Mouse (Mus musculus) c-Kit-positive CD71-positive TER-119-positive erythroid progenitor cells, embryonic 14.5 days (primary cell): ENCODE results near the gene Nphs2.
"Not testable (repeated sequence)": the region's sequence is repeated elsewhere in the genome, so short reads cannot be mapped to it uniquely, and the experiment has no call there.

ENCODE experiments used
- DNase-seq: peaks from one replicate; pipeline ENCODE4 v3.0.0-alpha.2; 2013; ENCODE audit warnings: low spot score

The Nphs2 gene

DNA sequence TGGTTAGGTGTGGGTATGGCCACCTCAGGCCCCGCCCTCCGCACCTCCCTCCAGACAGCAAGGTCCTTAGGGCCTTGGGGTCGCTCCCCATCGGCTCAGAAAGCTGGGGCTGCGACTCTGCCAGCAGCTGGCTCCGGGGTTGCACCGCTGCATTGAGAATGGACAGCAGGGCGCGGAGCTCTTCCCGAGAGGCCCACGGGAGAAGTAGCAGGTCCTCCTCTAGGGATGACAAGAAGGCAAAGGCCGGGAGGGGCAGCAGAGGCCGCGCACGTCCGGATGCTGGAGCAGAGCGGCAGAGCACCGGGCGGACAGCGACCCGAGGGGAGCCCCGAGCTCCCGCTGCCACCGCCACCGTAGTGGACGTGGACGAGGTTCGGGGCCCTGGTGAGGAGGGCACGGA is at the start of gene Nphs2:
Nphs2 (plus strand) TSS at position 98 of the 400 bp plus-strand sequence.
- DNase-seq, result no peak

DNA sequence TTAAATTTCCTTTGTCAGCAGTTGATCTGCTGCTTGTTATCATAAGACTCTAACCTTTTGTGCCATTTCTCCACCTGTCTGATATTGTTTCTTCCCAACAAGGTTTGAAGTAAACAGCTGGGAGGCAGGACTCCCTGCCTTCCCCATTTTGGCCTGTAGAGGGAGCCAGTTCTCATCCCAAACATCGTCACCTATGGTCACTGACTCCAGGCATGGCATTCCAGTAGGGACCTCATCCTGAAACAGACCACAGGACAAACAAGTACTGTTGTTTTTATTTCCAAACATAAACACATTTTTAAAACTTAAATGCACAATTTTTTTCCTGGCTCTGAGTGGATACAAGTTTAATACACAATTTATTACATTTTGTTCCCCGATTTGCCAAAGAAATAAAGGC is 47.2 kb upstream of the Nphs2 start:
- DNase-seq, result peak; percentile 35

DNA sequence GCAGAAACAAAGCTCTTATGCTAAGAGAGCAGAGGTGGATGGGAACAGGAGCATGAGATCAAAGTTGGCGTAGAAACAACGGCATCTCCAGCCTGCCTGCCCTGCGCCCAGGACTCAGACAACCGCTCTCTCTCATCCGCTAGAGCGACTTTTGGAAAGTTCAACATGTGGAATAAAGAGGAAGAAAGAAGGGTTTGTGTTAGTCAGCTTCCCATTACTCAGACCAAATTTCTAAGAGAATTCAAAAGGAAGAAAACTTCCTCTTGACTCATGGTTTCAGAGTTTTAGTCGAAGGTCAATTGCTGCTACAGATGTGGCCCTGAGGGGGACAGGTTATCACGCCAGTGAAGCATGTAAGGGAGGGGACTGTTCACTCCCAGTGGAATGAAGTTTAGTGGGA is 46.6 kb upstream of the Nphs2 start:
- DNase-seq, result no peak

DNA sequence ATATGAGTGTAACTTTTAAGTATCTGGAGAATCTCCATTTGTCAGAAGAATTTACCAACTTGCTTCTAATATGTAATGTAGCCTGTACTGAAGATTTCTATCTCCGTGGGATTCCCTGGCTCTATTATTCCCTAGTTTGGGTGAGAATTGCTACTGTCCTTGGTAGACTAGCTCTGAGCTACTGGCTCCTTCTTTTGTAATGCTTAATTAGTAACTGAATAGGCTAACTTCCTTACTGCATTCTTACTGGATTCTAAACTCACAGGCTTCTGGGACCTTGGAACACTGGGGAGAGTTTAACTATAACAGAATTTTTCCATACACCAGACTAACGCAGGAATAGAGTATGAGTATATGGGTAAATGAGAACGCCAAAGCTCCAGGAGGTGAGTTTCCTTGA is 42.0 kb upstream of the Nphs2 start:
- not testable (repeated sequence) for DNase-seq

DNA sequence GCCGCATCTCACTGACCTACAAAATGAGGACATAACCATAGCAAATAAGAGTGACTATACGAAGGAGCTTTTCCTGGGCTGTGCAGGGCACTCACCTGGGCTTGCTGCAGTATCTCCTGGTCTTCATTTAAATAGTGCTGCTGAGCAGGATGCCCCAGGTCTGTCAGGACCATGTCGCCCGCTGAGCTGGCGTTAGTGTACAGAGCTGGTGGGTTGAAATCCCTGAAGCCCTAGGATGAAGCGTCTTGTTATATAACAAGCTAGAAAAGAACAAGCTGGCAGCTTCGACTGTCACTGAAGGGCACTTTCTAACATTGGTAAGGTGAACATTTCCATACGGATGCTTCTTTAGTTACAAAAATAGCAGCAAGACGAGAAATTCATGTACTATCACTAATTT is 40.1 kb upstream of the Nphs2 start:
- DNase-seq, result no peak

DNA sequence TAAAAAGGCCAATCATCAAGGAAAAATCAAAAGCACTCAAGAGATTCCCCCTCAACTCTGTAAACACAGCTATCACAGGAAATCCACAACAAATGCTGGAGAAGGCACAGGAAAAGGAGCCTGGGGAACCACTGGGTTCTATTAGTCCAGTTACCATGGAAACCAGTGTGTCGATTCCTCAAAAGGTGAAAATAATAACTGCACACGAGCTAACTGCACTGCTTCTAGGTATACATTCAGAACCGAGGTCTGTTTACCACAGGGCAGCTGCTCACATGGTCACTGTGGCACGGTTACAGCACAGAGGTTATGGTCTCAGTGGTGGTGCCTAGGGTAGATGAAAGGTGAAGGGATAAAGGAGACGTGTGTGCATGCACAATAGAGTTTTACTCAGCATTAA is 38.9 kb upstream of the Nphs2 start:
- DNase-seq, result no peak

DNA sequence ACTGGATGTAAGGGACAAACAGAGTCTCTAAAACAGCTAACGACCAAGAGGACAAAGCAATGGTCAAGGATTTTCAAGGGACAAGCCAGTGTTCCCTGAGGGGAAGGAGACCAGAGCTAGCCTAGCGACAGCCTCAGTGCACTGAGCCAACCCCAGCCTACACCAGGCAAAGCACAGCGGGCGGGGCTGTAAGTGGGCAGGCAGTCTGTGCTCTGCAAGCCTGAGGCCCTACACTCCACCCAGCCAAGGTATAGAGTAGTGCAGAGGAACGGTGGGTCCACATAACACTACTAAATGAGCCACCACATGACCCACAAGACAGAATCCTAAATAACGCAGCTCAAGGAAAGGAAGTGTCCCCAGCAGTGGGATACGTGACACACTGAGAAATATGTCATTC is 36.9 kb upstream of the Nphs2 start:
- no peak for DNase-seq

DNA sequence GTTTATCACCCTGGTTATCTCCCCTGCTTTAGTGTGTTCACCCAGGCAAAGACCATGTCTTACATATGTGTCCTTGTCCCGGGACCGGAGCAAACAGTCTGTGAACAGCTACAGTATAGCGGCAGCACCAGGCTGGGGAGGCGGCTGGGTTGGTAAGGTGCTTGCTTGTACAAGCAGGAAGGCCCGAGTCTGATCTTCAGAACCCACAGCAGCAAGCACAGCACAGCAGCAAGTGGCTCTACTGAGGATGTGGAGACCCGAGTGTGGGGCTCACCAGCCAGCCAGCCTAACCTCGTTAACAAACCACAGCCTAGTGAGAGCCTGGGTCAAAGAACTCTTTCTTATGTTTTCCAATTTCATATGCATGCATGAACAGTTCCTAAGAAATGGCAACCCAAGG is 30.4 kb upstream of the Nphs2 start:
- no peak for DNase-seq

DNA sequence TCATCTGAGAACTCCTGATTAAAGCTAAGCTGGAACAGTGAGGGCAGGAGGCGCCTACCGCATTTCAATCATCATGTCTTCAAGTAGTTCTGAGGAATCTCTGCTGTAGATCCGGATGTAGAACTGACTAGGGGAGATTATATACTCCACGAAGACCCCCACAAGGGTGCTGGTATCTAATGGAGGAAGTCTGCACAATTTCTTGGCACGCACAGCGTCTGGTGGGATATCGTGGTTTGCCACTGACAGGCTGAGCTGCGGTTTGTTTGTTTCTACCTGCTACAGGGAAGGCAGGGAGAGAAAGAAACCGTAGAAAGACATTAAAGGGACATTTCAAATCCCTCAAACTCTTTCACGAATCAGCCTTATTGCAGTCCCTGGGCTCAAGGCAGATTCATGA is 26.3 kb upstream of the Nphs2 start:
- no peak for DNase-seq

DNA sequence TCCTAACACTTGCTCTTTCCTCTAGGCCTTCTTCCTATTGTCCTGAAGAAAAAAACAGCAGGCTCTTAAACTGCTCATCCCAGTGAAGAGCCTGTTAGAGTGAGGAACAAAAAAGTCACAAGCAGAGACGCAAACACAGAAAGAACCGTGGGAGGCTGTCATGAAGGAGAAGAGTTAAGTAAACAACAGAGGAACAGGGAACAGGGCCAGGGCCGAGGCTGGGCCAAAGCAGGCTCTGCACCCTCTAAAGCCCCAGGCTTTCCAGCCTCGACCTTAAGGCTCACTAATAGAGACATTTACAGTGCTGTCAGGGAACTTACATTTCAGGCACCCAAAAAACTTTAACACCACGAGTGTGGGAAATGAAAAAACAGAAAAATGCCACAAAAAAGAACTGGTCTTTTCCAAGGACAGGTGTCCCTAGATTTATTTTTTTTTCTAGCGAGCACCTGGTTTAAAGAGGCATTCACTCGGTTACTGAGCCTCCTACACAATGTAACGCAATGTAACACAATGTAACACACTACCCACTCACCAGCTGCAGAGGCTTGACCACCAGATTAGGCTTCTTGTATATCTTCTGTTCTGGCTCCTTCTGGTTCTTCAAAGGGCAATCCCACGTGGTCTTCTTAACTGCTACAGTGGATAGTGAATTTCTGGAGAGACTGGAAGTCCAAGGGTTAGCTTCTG is 25.5 kb upstream of the Nphs2 start:
- no peak for DNase-seq

DNA sequence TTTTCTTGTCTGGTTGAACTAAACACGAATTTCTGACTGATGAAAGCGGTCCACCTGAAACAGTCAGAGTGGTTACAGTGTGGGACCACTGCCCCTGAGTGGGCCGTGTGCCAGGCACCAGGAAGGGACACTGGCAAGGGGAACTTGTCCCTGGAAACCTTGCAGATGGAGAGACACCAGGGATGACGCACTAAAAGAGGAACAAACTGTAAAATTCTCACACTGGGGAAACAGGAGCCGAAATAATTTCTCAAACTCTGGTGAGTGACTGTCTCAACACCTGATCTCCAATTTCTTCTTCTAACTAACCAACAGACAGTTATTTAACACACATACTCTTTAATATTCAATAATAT is 25.0 kb upstream of the Nphs2 start:
- DNase-seq, result no peak

DNA sequence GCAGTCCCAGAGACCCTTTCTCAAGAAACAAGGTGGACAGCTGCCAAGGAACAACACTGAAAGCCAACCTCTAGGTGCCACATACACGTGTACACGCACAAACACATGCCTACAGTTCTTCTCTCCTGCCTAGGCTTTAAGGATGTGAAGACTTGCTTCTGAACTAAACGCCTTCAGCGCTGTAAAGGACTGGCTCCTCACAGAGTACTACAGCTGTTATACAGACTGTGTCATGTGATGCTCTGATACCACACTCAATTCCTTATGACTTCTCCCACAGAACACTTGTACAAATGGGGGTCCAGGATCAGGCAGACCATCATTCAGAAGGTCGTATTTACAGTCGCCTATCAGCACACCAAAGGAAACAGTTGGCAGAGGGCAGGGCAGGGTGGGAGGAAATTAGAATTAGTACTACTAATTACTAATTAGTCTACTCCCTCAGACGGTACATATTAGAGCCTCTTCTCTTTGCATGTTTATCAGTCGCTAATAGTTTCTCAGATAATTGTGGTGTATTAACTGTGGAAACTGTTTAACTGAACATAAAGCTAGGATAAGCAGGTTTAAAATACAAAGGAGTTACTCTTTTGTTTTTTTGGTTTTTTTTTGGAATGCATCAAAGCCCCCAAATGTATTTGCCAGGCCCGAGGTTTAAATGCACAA is 21.8 kb upstream of the Nphs2 start:
- no peak for DNase-seq

DNA sequence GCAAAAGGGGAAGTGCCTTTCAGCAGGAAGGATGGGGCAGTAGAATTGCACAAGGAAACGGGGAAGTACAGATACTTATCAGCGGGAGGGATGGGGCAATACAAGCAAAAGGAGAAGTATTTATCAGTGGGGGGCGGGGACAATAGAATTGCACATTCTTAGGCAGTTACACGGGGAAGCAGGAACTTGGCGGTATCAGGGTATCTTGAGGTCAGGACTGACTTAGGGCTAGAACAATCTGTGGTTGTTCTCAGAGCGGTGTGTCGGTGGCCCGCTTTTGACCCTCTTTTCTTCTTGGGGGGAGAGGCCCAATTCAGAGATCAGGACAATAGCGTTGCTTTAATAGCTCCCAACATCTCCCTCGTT is 21.3 kb upstream of the Nphs2 start:
- DNase-seq, result not testable (repeated sequence)

DNA sequence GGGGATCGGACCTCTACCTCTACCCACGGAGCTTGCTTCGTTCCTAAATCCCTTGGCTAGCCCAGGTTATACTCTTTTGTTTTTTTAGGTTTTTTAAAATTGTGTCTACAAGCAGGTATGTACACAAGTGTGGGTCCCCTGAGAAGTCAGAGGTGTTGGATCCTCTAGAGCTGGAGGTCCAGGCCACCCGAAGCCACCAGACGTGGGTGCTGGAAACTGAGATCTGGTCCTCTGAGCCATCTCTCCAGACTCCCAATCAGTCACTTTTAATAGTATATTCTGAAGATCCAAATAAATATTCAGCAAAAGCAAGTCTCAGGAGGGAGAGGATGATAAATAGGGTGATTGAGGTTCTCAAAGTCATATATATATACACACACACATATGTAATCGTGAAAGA is 20.5 kb upstream of the Nphs2 start:
- DNase-seq, result no peak

DNA sequence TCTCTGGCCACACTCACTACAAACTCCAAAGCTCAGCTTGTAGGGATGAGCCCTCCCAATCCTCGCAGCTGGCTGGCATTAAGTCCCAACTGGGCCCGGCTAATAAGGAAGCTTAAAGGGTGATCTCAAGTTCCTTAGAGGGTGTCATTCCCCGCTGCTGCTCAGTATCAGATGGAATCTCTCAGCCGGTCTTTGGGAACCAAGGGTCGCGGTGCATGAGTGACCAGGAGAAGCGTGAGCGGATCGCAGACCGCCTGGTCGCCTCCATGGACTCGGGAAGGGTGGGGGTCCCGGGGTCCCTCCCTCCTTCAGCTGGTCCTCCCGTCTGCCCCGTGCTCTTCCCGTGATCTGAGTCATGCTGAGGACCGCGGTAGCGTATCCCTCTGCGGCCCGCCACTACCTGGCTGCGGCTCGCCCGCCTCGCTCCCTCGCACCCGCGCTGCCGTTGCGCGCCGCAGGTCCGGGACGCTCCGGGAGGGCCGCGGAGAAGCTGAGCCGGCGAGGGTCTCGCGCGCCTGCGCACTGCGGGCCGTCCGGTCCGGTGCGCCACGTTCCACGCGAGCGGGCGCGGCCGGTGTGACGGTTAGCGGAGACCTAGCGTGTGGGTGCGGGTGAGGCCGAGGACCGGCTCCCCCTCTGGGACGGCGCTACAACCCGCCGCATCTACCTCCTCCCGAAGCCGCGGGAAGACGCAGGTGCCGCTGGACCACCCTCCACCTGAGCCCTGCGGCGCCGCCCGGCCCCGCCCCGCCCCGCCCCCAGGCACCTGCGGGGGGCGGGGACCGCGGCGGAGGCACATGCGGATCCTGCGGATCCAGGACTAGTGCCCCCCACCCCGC is 7.4 kb upstream of the Nphs2 start, which contains the start of gene Tdrd5:
Tdrd5 (minus strand) TSS at position 754 of the 839 bp plus-strand sequence.
- DNase-seq, result no peak

DNA sequence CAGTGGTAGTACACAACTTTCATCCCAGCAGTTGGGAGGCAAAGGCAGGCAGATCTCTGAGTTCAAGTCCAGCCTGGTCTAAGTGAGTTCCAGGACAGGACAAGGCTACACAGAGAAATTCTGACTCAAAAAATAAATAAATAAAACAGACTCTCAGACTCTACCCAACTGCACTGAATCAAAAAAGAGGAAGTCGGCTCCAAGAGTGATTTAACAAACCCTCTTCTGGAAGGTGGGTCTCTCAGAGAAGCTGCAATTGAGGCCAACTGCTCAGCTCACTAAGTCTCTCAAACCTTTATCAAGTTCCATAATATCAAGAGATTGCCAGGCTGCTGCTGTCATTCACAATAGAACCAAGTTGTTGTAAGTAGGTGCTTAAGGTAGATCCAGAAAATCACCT is 1.9 kb upstream of the Nphs2 start:
- DNase-seq, result no peak

DNA sequence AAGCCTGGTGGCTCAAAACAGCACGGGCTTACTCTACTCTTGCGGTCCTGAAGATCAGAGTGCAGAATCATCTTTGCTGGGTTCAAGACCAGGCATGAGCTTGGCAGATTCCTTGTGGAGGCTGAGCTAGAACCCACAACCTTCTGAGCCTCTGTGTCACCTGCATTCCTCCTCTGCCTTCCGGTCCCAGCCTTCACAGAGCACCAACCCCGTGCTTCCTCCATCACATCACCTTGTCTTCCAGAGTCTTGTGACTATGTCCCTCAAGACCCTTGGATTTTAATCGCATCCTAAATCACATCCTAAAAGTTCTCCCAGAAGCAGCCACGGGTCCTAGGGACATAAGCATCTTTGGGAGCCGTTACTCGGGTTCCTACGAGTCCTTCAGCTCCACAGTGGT is 12.6 kb downstream of the Nphs2 start:
- no peak for DNase-seq

DNA sequence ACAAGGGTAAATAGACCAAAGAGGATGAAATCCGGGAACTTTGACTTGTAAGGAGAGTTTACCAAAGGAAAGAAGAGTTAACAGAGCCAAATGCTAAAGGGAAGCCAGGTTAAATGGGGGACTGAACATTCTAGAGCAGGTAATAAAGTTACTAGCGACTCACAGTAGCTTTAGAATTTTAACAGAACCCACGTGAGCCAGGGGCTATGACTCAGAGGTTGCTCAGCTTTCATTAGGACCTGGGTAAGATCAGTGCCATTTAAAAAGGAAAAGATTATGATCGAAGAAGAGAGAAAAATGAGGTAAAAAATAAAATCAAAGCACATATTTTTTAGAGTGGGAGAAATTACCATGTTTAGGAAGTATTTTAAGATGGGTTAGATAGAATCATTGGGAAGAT is 30.3 kb downstream of the Nphs2 start:
- no peak for DNase-seq

DNA sequence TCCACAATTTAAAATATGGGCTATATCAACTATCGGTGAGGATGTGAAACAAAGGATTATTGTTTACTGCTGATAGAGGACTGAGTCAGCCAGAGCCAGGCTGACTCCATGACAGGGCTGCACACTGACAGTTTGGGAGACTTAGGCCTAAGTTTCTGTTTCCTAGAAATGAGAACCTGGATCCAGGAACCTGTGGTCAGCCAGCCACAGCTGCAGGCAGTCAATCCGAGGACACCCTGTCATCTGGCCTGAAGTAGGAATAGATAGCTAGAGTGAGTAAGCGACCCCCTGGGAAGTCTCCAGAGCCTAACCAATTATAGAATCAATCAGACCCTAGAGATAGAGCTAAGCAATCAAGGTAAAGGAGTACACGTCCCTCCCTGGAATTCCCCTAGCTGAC is 33.9 kb downstream of the Nphs2 start:
- no peak for DNase-seq

DNA sequence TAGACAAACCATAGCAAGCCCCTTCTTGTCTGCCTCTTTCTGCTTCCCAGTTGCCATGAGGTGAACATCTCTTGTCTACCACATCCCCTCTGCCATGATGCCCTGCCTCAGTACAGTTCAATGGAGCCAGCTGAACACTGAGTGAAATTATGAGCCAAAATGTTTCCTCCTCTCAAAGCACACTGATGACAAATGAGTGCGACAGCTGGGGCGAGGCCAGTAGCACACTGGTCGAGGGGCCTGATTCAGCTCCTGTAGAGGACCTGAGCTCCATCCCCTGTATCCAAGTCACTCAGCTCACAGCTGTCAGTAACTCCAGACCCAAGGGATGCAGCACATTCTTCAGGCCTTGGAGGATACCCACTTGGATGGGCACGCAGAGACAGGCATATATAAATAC is 35.1 kb downstream of the Nphs2 start:
- DNase-seq, result no peak

DNA sequence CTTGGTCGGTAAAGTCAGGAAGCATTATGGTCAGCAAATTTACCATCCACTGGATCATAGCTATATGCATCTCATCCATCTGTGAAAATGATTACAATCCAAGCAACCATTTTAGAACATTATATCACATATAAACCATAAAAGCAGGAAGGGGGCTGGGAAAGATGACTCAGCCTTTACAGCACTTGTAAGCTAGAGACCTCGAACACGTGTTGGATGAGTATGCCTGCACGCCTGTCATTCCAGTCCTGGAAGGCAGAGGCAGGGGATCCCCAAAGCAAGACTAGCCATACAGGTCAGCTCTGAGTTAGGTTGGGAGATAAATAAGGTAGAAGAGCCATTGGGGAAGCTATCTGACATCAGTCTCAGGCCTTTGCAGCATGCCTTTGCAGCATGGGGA is 38.5 kb downstream of the Nphs2 start:
- DNase-seq, result no peak

DNA sequence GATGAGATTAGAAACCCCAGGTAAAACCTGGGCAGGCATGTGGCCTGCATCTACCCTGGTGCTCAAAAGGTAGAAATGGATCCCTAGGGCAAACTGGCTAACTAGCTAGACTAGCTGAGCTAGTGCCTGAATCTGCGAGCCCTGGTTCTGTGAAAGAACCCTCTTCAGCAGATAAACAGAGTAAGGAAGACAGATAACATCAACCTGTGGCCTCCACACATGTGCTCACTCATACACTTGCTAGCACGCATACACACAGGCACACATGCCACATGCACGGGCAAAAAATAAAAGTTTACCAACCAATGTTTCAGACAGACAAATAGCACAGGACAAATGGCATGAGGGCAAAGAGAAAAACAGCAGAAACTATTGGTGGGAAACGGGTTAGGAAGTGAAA is 39.9 kb downstream of the Nphs2 start:
- DNase-seq, result no peak

DNA sequence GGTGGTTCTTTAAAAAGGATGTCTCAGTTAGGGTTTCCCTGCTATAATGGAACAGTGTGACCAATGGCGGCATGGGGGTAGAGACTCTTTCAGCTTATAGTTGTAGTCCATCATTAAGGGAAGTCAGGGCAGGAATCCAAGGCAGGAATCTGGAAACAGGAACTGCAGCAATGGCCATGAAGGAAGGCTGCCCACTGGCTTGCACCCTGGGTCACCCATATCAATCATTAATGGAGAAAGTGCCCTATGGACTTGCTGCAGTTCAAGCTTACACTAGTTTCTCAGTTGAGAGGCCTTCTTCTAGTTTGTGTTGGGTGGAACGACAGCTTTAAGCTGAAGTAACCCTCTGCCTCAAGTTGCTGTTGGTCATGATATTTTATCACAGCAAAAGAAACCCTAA is 41.9 kb downstream of the Nphs2 start:
- no peak for DNase-seq
